Mouse (Mus musculus) liver, embryonic 11.5 days (tissue): ENCODE measurements around the gene Tmcc1. TPM values are rescaled to one million over a fixed set of nuclear protein-coding genes. Genes with fewer than 3 reads are reported as not detected.
"Not testable (repeated sequence)": the region's sequence is repeated elsewhere in the genome, so short reads cannot be mapped to it uniquely, and the experiment has no call there.

Experiments
- ATAC-seq: fragments of 200-750 bp; cut with Nextera tagmentation; replicated peaks from 2 replicates; pipeline ENCODE4 v1.8.0; 2017; ENCODE audit warnings: moderate number of reproducible peaks, mild to moderate bottlenecking, moderate TSS enrichment, moderate library complexity; ENCODE audit not compliant: low FRiP score
- DNase-seq: peaks from one replicate; pipeline ENCODE4 v3.0.0-alpha.2; 2017; ENCODE audit warnings: low spot score
- H3K27ac ChIP-seq: fragments of 300-500 bp; sonication (generic); 2 replicates; pipeline ENCODE4 v1.5.1; 2014; ENCODE audit warnings: mild to moderate bottlenecking, low read depth, low read length, control low read depth
- H3K27me3 ChIP-seq: fragments of 300-500 bp; sonication (generic); replicated peaks from 2 replicates; pipeline ENCODE4 v1.6.1; 2014; ENCODE audit warnings: low read length, mixed read lengths; ENCODE audit not compliant: control insufficient read depth, insufficient read depth
- H3K36me3 ChIP-seq: fragments of 300-500 bp; sonication (generic); 2 replicates; pipeline ENCODE4 v1.6.1; 2014; ENCODE audit warnings: mild to moderate bottlenecking, low read length, moderate library complexity, mixed read lengths; ENCODE audit not compliant: control insufficient read depth, insufficient read depth
- H3K4me1 ChIP-seq: fragments of 300-500 bp; sonication (generic); replicated peaks from 2 replicates; pipeline ENCODE4 v1.6.1; 2014; ENCODE audit warnings: low read length, mixed read lengths; ENCODE audit not compliant: control insufficient read depth, insufficient read depth
- H3K4me2 ChIP-seq: fragments of 300-500 bp; sonication (generic); 2 replicates; pipeline ENCODE4 v1.6.1; 2014; ENCODE audit warnings: mild to moderate bottlenecking, control low read depth, moderate library complexity
- H3K4me3 ChIP-seq: fragments of 300-500 bp; sonication (generic); 2 replicates; pipeline ENCODE4 v1.5.1; 2014; ENCODE audit warnings: low read depth, low read length, control low read depth
- H3K9ac ChIP-seq: fragments of 300-500 bp; sonication (generic); 2 replicates; pipeline ENCODE4 v1.6.1; 2014; ENCODE audit warnings: low read depth, low read length, control low read depth
- H3K9me3 ChIP-seq: fragments of 300-500 bp; sonication (generic); 2 replicates; pipeline ENCODE4 v1.6.1; 2016; ENCODE audit warnings: low read length, inconsistent platforms, mixed read lengths; ENCODE audit not compliant: control insufficient read depth
- WGBS: fragments of 180-500 bp; shearing (Covaris S2); extraction: QIAGEN DNeasy Blood & Tissue Kit; methylation state at CpG from one replicate; pipeline ENCODE4 v1.1.7; 2014; 5-methylcytosine and 5-hydroxymethylcytosine counted together
- polyA plus RNA-seq: library from polyadenylated mRNA; unstranded; fragments of >200 nt; fragmentation: Nextera tagmentation; extraction: Ambion mirVana; gene quantifications from 2 replicates; pipeline ENCODE4 v1.2.1, GENCODE M21; 2014

The Tmcc1 gene
- 7.8 and 8.0 TPM in 2 replicates for polyA plus RNA-seq

- H3K9ac ChIP-seq, result peak within 1 kb of the TSS; percentile 74
- ATAC-seq, result peak; percentile 94
- H3K27ac ChIP-seq, result peak within 1 kb of the TSS; percentile 75
- peaks cover 6% of the 10 kb centered on the region for H3K4me1 ChIP-seq
- 1% methylated on average over 44 of the region's 68 CpGs for WGBS
- H3K9me3 ChIP-seq, result no peaks in the 10 kb centered on the region
- peak; percentile 99 for DNase-seq
- no peaks in the 10 kb centered on the region for H3K27me3 ChIP-seq
- H3K4me2 ChIP-seq, result peak within 1 kb of the TSS; percentile 84
- H3K36me3 ChIP-seq, result no peaks in the 10 kb centered on the region
- H3K4me3 ChIP-seq, result peak within 1 kb of the TSS; percentile 82
Observed at GRCm38 (mm10) chr6:116193394-116194393, at the start of gene Tmcc1. Gene Tmcc1, minus strand, starts transcription at chr6:116193486.

- ATAC-seq, result no peak
- Histone ChIP-seq H3K36me3 (peaks cover 14% of the 10 kb centered on the region; the same call in 1 of the 2 replicates), H3K9ac (no peak overlapping the region), H3K27ac (no peak overlapping the region), H3K4me3 (no peak overlapping the region), H3K27me3 (no peaks in the 10 kb centered on the region), H3K9me3 (no peaks in the 10 kb centered on the region), H3K4me1 (no peaks in the 10 kb centered on the region), H3K4me2 (no peak overlapping the region)
- no peak for DNase-seq
- 81% methylated on average over 2 of the region's 2 CpGs for WGBS
Observed at GRCm38 (mm10) chr6:116240371-116240770, 47.1 kb upstream of the Tmcc1 start.

- ATAC-seq (no peak), DNase-seq (no peak)
- Histone ChIP-seq H3K9me3 (no peaks in the 10 kb centered on the region), H3K4me3 (no peak overlapping the region), H3K36me3 (peaks cover 11% of the 10 kb centered on the region; the same call in 1 of the 2 replicates), H3K4me1 (no peaks in the 10 kb centered on the region), H3K27me3 (no peaks in the 10 kb centered on the region), H3K27ac (no peak overlapping the region), H3K4me2 (no peak overlapping the region), H3K9ac (no peak overlapping the region)
- WGBS, result 88% methylated on average over 5 of the region's 5 CpGs
Observed at GRCm38 (mm10) chr6:116238083-116238482, 44.8 kb upstream of the Tmcc1 start.

- no peak overlapping the region for H3K27ac ChIP-seq
- no peak overlapping the region for H3K9ac ChIP-seq
- ATAC-seq (no peak), DNase-seq (no peak)
- no peak overlapping the region for H3K4me2 ChIP-seq
- H3K27me3 ChIP-seq, result no peaks in the 10 kb centered on the region
- H3K36me3 ChIP-seq, result peaks cover 20% of the 10 kb centered on the region; the same call in 1 of the 2 replicates
- H3K9me3 ChIP-seq, result no peaks in the 10 kb centered on the region
- WGBS, result 90% methylated on average over 5 of the region's 5 CpGs
- H3K4me3 ChIP-seq, result no peak overlapping the region
- H3K4me1 ChIP-seq, result no peaks in the 10 kb centered on the region
Observed at GRCm38 (mm10) chr6:116235336-116235735, 42.0 kb upstream of the Tmcc1 start.

GRCm38 (mm10) chr6:116234821-116235220, 41.5 kb upstream of the Tmcc1 start:
- H3K4me3 ChIP-seq, ATAC-seq, DNase-seq, H3K9ac ChIP-seq, H3K4me2 ChIP-seq, H3K27ac ChIP-seq, H3K27me3 ChIP-seq, H3K9me3 ChIP-seq, H3K4me1 ChIP-seq: not testable (repeated sequence)
- peaks cover 18% of the 10 kb centered on the region; the same call in 1 of the 2 replicates for H3K36me3 ChIP-seq
- WGBS, result 84% methylated on average over 2 of the region's 2 CpGs

GRCm38 (mm10) chr6:116228785-116229525, 35.7 kb upstream of the Tmcc1 start:
- no peak overlapping the region for H3K4me2 ChIP-seq
- H3K9ac ChIP-seq, result no peak overlapping the region
- 53% methylated on average over 12 of the region's 12 CpGs for WGBS
- DNase-seq (peak; percentile 41), ATAC-seq (peak; percentile 61)
- H3K4me1 ChIP-seq, result no peaks in the 10 kb centered on the region
- no peak overlapping the region for H3K4me3 ChIP-seq
- peaks cover 14% of the 10 kb centered on the region; the same call in 1 of the 2 replicates for H3K36me3 ChIP-seq
- H3K9me3 ChIP-seq, result no peaks in the 10 kb centered on the region
- no peak overlapping the region for H3K27ac ChIP-seq
- H3K27me3 ChIP-seq, result no peaks in the 10 kb centered on the region

GRCm38 (mm10) chr6:116227767-116228166, 34.5 kb upstream of the Tmcc1 start:
- no peak overlapping the region for H3K4me3 ChIP-seq
- no peaks in the 10 kb centered on the region for H3K4me1 ChIP-seq
- H3K36me3 ChIP-seq, result peaks cover 15% of the 10 kb centered on the region; the same call in 1 of the 2 replicates
- DNase-seq (no peak), ATAC-seq (no peak)
- WGBS, result 78% methylated on average over 11 of the region's 11 CpGs
- H3K4me2 ChIP-seq, result no peak overlapping the region
- no peak overlapping the region for H3K27ac ChIP-seq
- H3K27me3 ChIP-seq, result no peaks in the 10 kb centered on the region
- H3K9me3 ChIP-seq, result no peaks in the 10 kb centered on the region
- H3K9ac ChIP-seq, result no peak overlapping the region

- peak within 1 kb of the TSS; percentile 85 for H3K4me3 ChIP-seq
- peak within 1 kb of the TSS; percentile 87 for H3K9ac ChIP-seq
- H3K36me3 ChIP-seq, result peaks cover 5% of the 10 kb centered on the region; the same call in 1 of the 2 replicates
- ATAC-seq (peak; percentile 97), DNase-seq (peak; percentile 96)
- peak within 1 kb of the TSS; percentile 75 for H3K27ac ChIP-seq
- H3K4me1 ChIP-seq, result peaks cover 3% of the 10 kb centered on the region
- no peaks in the 10 kb centered on the region for H3K9me3 ChIP-seq
- WGBS, result under 1% methylated on average over 51 of the region's 51 CpGs
- H3K4me2 ChIP-seq, result peak within 1 kb of the TSS; percentile 85
- no peaks in the 10 kb centered on the region for H3K27me3 ChIP-seq
Observed at GRCm38 (mm10) chr6:116207729-116208534, 14.6 kb upstream of the Tmcc1 start, which contains the start of gene Washc2. Gene Washc2, plus strand, starts transcription at chr6:116208038.
